Mouse (Mus musculus): ENCODE results near the gene Wbp2. TPM values are rescaled to one million over a fixed set of nuclear protein-coding genes. Genes with fewer than 3 reads are reported as not detected.

The Wbp2 gene
- polyA plus RNA-seq, 1 experiment from 2014 or later, result 164 TPM

DNA sequence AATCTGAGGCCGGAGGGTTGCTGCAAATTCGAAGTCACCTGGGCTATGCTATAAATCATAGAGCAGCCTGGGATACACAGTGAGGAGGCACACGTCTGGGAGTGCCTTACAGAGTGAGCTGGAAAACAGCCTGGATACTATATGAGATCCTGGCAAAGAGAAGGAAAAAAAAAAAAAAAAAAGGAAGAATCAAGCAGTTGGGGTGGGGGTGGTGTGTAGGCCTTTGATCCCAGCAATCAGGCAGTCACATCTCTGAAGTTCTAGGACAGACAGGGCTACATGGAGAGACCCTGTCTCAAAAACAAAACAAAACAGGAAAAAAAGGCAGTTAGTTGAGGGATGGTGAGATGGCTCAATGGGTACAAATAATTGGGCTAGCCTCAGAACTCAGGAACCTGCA lies 50.1 kb downstream of the Wbp2 start:
- H3K27ac ChIP-seq, result no peak overlapping the region
- ATAC-seq (ENCODE audit: low FRiP score), result no peak
- DNase-seq (ENCODE audit: low spot score), result no peak
- H3K9me3 ChIP-seq (ENCODE audit: control insufficient read depth, low read length), result no peaks in the 10 kb centered on the region
- H3K36me3 ChIP-seq (replicated peaks; ENCODE audit: control insufficient read depth, insufficient read depth), result peaks cover 29% of the 10 kb centered on the region
- no peak overlapping the region for H3K9ac ChIP-seq
- H3K4me3 ChIP-seq (replicated peaks; ENCODE audit: low read length), result no peak overlapping the region
- H3K4me2 ChIP-seq (replicated peaks), result no peak overlapping the region
- 95% methylated on average over 3 of the region's 3 CpGs for WGBS
- H3K4me1 ChIP-seq (replicated peaks; ENCODE audit: control insufficient read depth, insufficient read depth, low read length), result peaks cover 12% of the 10 kb centered on the region
- H3K27me3 ChIP-seq (ENCODE audit: control insufficient read depth, insufficient read depth, low read length), result no peaks in the 10 kb centered on the region

DNA sequence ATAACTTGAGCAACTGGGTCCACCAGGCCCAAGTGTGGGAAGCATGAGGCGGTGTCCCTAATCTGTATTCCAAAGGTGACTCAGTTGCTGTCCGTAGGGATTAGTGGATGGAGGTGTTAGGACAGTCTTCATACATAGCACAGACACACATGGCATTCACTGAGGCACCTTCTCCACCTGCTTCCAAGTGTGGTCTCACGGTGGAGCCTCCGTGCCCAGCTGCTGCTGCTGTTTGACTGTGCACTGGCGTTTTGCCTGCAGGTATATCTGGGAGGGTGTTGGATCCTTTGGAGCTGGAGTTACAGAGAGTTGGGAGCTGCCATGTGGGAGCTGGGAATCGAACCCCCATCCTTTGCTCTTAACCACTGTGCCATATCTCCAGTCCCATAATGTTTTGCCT lies 52.2 kb downstream of the Wbp2 start:
- ATAC-seq (ENCODE audit: low FRiP score), result no peak
- WGBS, result 93% methylated on average over 6 of the region's 6 CpGs
- Histone ChIP-seq H3K4me2 (replicated peaks) (no peak overlapping the region), H3K9ac (no peak overlapping the region), H3K9me3 (ENCODE audit: control insufficient read depth, low read length) (no peaks in the 10 kb centered on the region), H3K27me3 (ENCODE audit: control insufficient read depth, insufficient read depth, low read length) (no peaks in the 10 kb centered on the region), H3K27ac (no peak overlapping the region), H3K4me3 (replicated peaks; ENCODE audit: low read length) (no peak overlapping the region), H3K36me3 (replicated peaks; ENCODE audit: control insufficient read depth, insufficient read depth) (peaks cover 15% of the 10 kb centered on the region), H3K4me1 (replicated peaks; ENCODE audit: control insufficient read depth, insufficient read depth, low read length) (peaks cover 21% of the 10 kb centered on the region)
- no peak for DNase-seq (ENCODE audit: low spot score)

DNA sequence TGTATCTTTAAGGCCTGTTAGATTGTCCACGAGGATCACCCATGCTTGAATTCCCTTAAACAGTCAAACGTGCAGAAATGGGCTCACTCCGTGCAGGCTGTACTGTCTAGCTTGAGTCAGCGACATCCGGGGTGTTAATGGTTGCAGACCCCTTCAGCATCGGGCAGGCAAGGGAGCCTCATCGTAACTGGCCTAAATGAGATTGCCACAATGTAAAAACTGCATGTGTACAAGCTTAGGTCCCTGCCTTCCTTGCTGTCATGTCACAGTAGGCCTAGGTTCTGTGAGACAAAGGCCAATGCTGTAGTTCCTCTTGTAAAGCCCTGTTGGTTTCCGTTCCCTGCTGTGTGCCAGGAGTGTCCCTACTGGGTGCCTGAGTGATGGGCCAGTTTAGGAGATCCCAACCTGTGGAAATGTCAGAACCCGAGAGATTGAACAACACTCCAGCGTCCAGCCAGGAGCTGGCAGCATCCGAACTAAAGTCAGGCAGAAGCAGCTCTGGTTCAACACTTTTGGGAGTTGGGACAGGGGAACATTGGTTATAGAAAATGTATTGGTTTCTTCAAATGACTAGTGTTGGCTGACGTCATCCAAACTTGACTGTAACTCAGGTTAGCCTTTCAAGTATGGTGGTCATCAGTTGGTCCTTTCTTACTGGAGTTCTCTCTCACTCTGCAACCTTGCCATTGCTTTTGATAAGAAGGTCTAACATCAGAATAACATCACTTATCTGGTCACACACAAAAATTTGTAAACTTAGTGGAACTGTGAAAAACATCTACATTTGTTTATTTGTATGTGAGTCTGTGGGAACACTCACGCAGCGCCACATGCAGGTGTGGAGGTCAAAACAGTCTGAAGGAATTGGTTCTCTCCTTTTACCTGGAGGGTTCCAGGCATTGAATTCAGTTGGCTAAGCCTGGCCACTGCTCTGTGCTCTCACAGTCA lies 55.6 kb downstream of the Wbp2 start:
- Histone ChIP-seq H3K9me3 (ENCODE audit: control insufficient read depth, low read length) (no peaks in the 10 kb centered on the region), H3K4me2 (replicated peaks) (peak overlapping the region; percentile 86), H3K4me3 (replicated peaks; ENCODE audit: low read length) (peak overlapping the region; percentile 59), H3K9ac (peak overlapping the region; percentile 84), H3K27me3 (ENCODE audit: control insufficient read depth, insufficient read depth, low read length) (no peaks in the 10 kb centered on the region), H3K4me1 (replicated peaks; ENCODE audit: control insufficient read depth, insufficient read depth, low read length) (peaks cover 25% of the 10 kb centered on the region), H3K36me3 (replicated peaks; ENCODE audit: control insufficient read depth, insufficient read depth) (no peaks in the 10 kb centered on the region; the same call in 1 of the 2 replicates), H3K27ac (peak overlapping the region; percentile 99)
- 25% methylated on average over 14 of the region's 14 CpGs for WGBS
- DNase-seq (ENCODE audit: low spot score) (no peak), ATAC-seq (ENCODE audit: low FRiP score) (peak; percentile 28)

DNA sequence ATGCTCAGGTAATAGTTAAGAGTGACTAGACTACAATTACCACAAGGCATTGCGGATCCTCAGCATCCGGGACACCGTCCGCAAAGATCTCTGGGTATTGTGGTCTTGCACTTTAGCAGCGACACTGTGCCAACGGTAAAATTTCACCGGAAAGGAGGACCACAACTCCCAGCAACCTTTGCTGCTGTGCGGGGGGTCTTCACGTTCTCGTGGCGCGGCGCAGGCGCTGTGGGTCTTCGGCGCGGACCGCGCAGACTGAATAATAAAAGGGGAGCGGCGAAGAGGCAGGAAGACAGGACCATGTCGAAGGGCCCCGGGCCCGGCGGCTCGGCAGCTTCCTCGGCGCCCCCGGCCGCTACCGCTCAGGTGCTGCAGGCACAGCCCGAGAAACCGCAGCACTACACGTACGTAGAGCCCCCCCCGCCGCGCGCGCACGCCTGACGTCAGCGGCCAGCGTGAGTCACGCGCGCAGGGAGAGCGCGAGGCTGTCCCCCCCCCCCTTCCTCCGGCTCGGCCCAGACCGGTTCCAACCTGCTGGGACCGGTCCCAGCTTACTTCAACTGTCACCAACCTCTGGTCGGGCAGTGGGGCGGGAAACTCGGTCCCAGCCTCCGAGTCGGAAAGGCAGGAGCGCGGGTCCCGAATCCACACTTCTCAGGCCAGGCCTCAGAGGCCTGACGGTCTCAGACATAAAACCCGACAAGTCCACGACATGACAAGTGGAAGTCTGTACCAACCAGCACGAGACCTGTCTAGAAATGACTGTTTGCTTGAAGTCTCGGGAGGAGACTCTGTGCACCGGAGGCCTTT lies 56.5 kb downstream of the Wbp2 start, which contains the start of gene Unk:
Unk (plus strand) TSS at position 235 of the 810 bp plus-strand sequence.
- peak within 1 kb of the TSS; percentile 86 for H3K4me2 ChIP-seq (replicated peaks)

DNA sequence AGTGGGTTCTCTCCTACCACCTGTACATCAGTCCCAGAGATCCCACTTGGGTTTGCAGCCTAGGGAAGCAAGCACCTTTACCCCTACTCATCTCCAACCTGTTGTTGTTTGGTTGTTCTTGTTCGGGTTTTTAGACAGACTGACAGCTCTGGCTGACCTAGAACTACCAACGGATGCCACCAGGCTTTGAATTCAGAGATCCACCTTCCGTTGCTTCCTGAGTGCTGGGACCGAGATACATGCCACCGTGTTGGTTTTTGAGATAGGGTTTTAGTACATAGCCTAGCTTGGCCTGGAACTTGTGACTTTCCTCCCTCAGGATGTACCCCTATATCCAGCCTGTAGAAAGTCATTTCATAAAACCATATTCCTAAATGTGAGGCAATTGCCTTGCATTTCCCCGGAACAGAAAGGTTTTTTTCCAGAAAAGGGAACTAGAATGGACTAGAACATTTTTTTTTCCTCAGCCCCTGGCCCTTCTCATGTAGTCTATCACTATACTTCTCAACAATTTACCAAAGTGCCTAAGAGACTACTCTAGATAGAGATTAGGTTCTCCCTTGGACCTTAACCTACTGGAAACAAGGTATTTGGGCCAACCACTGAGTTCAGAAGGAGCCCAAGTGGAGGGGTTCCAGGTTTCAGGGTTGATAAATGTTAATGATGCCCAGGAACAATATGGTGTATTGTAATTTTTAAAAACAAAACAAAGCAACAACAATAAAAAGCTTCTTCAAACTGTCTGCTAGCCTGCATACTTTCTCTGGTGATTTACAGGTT lies 57.5 kb downstream of the Wbp2 start:
- Histone ChIP-seq H3K36me3 (replicated peaks; ENCODE audit: control insufficient read depth, insufficient read depth) (no peaks in the 10 kb centered on the region), H3K4me3 (replicated peaks; ENCODE audit: low read length) (peak overlapping the region; percentile 59), H3K27ac (peak overlapping the region; percentile 33; the same call in 1 of the 2 replicates), H3K9ac (peak overlapping the region; percentile 56), H3K4me2 (replicated peaks) (peak overlapping the region; percentile 60), H3K27me3 (ENCODE audit: control insufficient read depth, insufficient read depth, low read length) (no peaks in the 10 kb centered on the region), H3K4me1 (replicated peaks; ENCODE audit: control insufficient read depth, insufficient read depth, low read length) (peaks cover 25% of the 10 kb centered on the region), H3K9me3 (ENCODE audit: control insufficient read depth, low read length) (no peaks in the 10 kb centered on the region)
- no peak for DNase-seq (ENCODE audit: low spot score)
- ATAC-seq (ENCODE audit: low FRiP score), result no peak
- 82% methylated on average over 6 of the region's 6 CpGs for WGBS

More for the DNA sequence above, 56.5 kb downstream of the Wbp2 start, which contains the start of gene Unk:
- H3K36me3 ChIP-seq (replicated peaks; ENCODE audit: control insufficient read depth, insufficient read depth), result no peaks in the 10 kb centered on the region; the same call in 1 of the 2 replicates
- no peaks in the 10 kb centered on the region for H3K27me3 ChIP-seq (ENCODE audit: control insufficient read depth, insufficient read depth, low read length)
- H3K4me1 ChIP-seq (replicated peaks; ENCODE audit: control insufficient read depth, insufficient read depth, low read length), result peaks cover 25% of the 10 kb centered on the region
- peak within 1 kb of the TSS; percentile 84 for H3K9ac ChIP-seq
- peak within 1 kb of the TSS; percentile 99 for H3K27ac ChIP-seq
- peak within 1 kb of the TSS; percentile 59 for H3K4me3 ChIP-seq (replicated peaks; ENCODE audit: low read length)
- peak; percentile 99 for DNase-seq (ENCODE audit: low spot score)
- under 1% methylated on average over 64 of the region's 67 CpGs for WGBS
- peak; percentile 95 for ATAC-seq (ENCODE audit: low FRiP score)
- no peaks in the 10 kb centered on the region for H3K9me3 ChIP-seq (ENCODE audit: control insufficient read depth, low read length)

Other genes with a start within 250 kb of the Wbp2 start
- gene Myo15b, start 228.6 kb downstream of the Wbp2 start, polyA plus RNA-seq (2014; fragmentation: Nextera tagmentation; extraction: Ambion mirVana), result 0.13 TPM in 1 of 2 replicates, not detected in the other
- 2.9 and 4.6 TPM in 2 replicates for gene Smim5, start 187.0 kb downstream of the Wbp2 start, polyA plus RNA-seq (2014; fragmentation: Nextera tagmentation; extraction: Ambion mirVana)
- gene Smim6, start 175.0 kb downstream of the Wbp2 start, polyA plus RNA-seq (2014; fragmentation: Nextera tagmentation; extraction: Ambion mirVana), result not detected in 2 replicates
- 40.5 and 41.8 TPM in 2 replicates for gene Sap30bp, start 153.7 kb downstream of the Wbp2 start, polyA plus RNA-seq (2014; fragmentation: Nextera tagmentation; extraction: Ambion mirVana)
- gene Recql5, start 153.5 kb downstream of the Wbp2 start, polyA plus RNA-seq (2014; fragmentation: Nextera tagmentation; extraction: Ambion mirVana), result 16.7 and 17.2 TPM in 2 replicates
- 1.5 and 1.6 TPM in 2 replicates for gene Itgb4, start 112.3 kb downstream of the Wbp2 start, polyA plus RNA-seq (2014; fragmentation: Nextera tagmentation; extraction: Ambion mirVana)
- 48.6 and 54.4 TPM in 2 replicates for gene Galk1, start 74.3 kb downstream of the Wbp2 start, polyA plus RNA-seq (2014; fragmentation: Nextera tagmentation; extraction: Ambion mirVana)
- gene H3f3b, start 59.0 kb downstream of the Wbp2 start, polyA plus RNA-seq (2014; fragmentation: Nextera tagmentation; extraction: Ambion mirVana), result 1,746 and 2,054 TPM in 2 replicates
- gene Unk, start 56.7 kb downstream of the Wbp2 start, polyA plus RNA-seq (2014; fragmentation: Nextera tagmentation; extraction: Ambion mirVana), result 25.6 and 29.3 TPM in 2 replicates
- gene Unc13d, start 9.0 kb downstream of the Wbp2 start, polyA plus RNA-seq (2014; fragmentation: Nextera tagmentation; extraction: Ambion mirVana), result 0.75 and 0.83 TPM in 2 replicates
- 9.4 and 10.6 TPM in 2 replicates for gene Trim47, start 40.2 kb upstream of the Wbp2 start, polyA plus RNA-seq (2014; fragmentation: Nextera tagmentation; extraction: Ambion mirVana)
- 2.7 and 2.9 TPM in 2 replicates for gene Trim65, start 44.1 kb upstream of the Wbp2 start, polyA plus RNA-seq (2014; fragmentation: Nextera tagmentation; extraction: Ambion mirVana)
- gene Mrpl38, start 51.9 kb upstream of the Wbp2 start, polyA plus RNA-seq (2014; fragmentation: Nextera tagmentation; extraction: Ambion mirVana), result 79.4 and 83.1 TPM in 2 replicates
- gene Fbf1, start 81.2 kb upstream of the Wbp2 start, polyA plus RNA-seq (2014; fragmentation: Nextera tagmentation; extraction: Ambion mirVana), result 43.0 and 45.4 TPM in 2 replicates
- 80.7 and 88.0 TPM in 2 replicates for gene Ten1, start 111.9 kb upstream of the Wbp2 start, polyA plus RNA-seq (2014; fragmentation: Nextera tagmentation; extraction: Ambion mirVana)
- gene Acox1, start 112.0 kb upstream of the Wbp2 start, polyA plus RNA-seq (2014; fragmentation: Nextera tagmentation; extraction: Ambion mirVana), result 67.5 and 75.7 TPM in 2 replicates
- 0.62 and 0.64 TPM in 2 replicates for gene Evpl, start 151.1 kb upstream of the Wbp2 start, polyA plus RNA-seq (2014; fragmentation: Nextera tagmentation; extraction: Ambion mirVana)
- 52.0 and 54.0 TPM in 2 replicates for gene Srp68, start 187.2 kb upstream of the Wbp2 start, polyA plus RNA-seq (2014; fragmentation: Nextera tagmentation; extraction: Ambion mirVana)
- 0.55 and 0.57 TPM in 2 replicates for gene Galr2, start 193.9 kb upstream of the Wbp2 start, polyA plus RNA-seq (2014; fragmentation: Nextera tagmentation; extraction: Ambion mirVana)
- gene Exoc7, start 220.2 kb upstream of the Wbp2 start, polyA plus RNA-seq (2014; fragmentation: Nextera tagmentation; extraction: Ambion mirVana), result 115 and 118 TPM in 2 replicates
- 13.1 and 16.2 TPM in 2 replicates for gene Foxj1, start 248.4 kb upstream of the Wbp2 start, polyA plus RNA-seq (2014; fragmentation: Nextera tagmentation; extraction: Ambion mirVana)

Measured in hindbrain, embryonic 14.5 days (tissue).